Mouse (Mus musculus): Measurements from ENCODE around the gene Gsx1. TPM values are rescaled to one million over a fixed set of nuclear protein-coding genes. Genes with fewer than 3 reads are reported as not detected.

Gsx1 gene
- total RNA-seq (2017) = not detected in 3 replicates

DNA sequence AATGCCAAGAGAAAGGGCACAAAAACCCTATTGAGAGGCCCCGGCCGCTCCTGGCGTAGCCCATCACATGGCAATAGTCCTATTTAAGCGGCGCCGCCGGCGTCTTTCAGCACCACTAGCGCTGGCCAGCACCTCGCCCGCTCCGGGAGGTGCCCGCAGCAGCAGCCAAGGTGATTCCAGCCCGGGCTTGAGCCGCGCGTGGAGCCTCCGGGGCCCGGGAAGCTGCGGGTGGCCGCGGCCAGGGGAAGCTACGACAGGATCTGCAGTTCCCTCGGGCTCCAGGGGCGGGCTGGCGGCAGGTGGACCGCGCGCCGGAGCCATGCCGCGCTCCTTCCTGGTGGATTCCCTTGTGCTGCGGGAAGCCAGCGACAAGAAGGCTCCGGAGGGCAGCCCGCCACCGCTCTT lies at the start of gene Gsx1:
Gene Gsx1, plus strand, starts transcription at position 126 of the 405 bp plus-strand sequence.
- no peak for ATAC-seq (replicated peaks; ENCODE audit: insufficient number of reproducible peaks, low FRiP score, low TSS enrichment, poor library complexity, severe bottlenecking)

GRCm38 (mm10) chr5:147147340-147147739 lies 41.2 kb upstream of the Gsx1 start:
- no peak for ATAC-seq (replicated peaks; ENCODE audit: insufficient number of reproducible peaks, low FRiP score, low TSS enrichment, poor library complexity, severe bottlenecking)

GRCm38 (mm10) chr5:147154806-147155371 lies 33.6 kb upstream of the Gsx1 start:
- ATAC-seq (replicated peaks; ENCODE audit: insufficient number of reproducible peaks, low FRiP score, low TSS enrichment, poor library complexity, severe bottlenecking) = no peak

- no peak for ATAC-seq (replicated peaks; ENCODE audit: insufficient number of reproducible peaks, low FRiP score, low TSS enrichment, poor library complexity, severe bottlenecking)
These were observed 32.9 kb upstream of the Gsx1 start for GRCm38 (mm10) chr5:147155449-147156133.

DNA sequence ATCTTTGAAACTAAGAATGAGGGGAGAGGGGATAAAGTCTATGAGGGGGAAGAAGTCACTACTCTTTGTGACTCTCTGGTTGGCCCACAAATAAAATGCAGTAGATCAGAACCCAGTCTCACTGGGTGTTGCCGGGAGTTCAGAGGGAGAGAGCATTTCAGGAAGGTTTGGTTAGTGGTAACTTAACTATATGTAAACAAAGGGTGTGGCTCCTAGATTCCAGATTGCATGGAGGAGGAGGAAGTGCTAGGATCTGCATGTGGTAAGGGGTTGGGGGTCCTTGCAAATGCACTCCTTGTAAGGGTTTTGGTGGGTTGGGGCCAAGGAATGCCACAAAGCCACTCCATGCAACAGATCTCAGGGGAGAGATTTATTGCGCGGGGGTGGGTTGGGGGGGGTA lies 32.1 kb upstream of the Gsx1 start:
- ATAC-seq (replicated peaks; ENCODE audit: insufficient number of reproducible peaks, low FRiP score, low TSS enrichment, poor library complexity, severe bottlenecking) = no peak

- ATAC-seq (replicated peaks; ENCODE audit: insufficient number of reproducible peaks, low FRiP score, low TSS enrichment, poor library complexity, severe bottlenecking) = no peak
These were observed 31.1 kb upstream of the Gsx1 start for GRCm38 (mm10) chr5:147157441-147157840.

DNA sequence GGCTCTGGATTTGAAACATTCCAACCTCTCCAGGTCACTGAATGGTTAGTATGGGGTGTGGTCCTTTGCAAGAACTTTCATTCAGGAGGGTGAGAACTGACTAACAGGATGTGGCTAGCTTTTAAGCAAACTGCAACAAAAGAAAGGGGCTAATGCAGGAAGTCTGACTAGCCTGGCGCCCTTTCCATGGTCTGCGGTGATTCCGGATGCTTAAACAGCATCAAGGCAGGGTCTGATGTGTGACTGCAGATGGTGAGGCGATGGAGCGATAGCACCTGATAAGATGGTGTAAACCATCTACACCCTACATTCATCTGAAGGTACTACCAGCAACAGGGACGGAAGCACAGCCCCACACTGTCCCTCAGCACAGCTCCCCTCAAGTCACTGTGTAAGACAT lies 29.2 kb upstream of the Gsx1 start:
- peak; percentile 61; the same call in 1 of the 2 replicates for ATAC-seq (replicated peaks; ENCODE audit: insufficient number of reproducible peaks, low FRiP score, low TSS enrichment, poor library complexity, severe bottlenecking)

GRCm38 (mm10) chr5:147159792-147160191 lies 28.7 kb upstream of the Gsx1 start:
- 0 out of 2 replicates have a peak, but pooled peaks have one; percentile 35 for ATAC-seq (replicated peaks; ENCODE audit: insufficient number of reproducible peaks, low FRiP score, low TSS enrichment, poor library complexity, severe bottlenecking)

- ATAC-seq (replicated peaks; ENCODE audit: insufficient number of reproducible peaks, low FRiP score, low TSS enrichment, poor library complexity, severe bottlenecking) = no peak
These were observed 23.4 kb upstream of the Gsx1 start for GRCm38 (mm10) chr5:147165060-147165459.

- no peak for ATAC-seq (replicated peaks; ENCODE audit: insufficient number of reproducible peaks, low FRiP score, low TSS enrichment, poor library complexity, severe bottlenecking)
These were observed 18.4 kb upstream of the Gsx1 start for GRCm38 (mm10) chr5:147170088-147170487.

DNA sequence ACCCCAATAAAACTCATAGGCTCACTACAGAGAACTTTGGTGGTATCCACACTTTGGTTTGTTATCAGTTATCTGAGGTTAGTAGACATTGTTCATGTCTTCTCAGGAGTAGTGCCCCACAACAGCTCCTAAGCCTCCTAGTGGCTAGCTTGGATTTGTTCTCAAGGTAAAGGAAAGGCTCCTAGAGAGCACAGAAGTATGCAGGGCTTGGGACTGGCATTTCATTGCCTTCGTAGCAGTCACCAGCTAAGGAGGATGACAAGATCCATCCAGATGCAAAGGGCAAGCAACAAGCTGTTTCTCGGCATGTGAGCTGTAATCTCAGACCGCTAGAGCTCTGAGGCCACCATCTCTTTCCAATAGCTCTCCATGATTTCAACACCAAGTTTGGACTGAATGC lies 14.4 kb upstream of the Gsx1 start:
- no peak for ATAC-seq (replicated peaks; ENCODE audit: insufficient number of reproducible peaks, low FRiP score, low TSS enrichment, poor library complexity, severe bottlenecking)

DNA sequence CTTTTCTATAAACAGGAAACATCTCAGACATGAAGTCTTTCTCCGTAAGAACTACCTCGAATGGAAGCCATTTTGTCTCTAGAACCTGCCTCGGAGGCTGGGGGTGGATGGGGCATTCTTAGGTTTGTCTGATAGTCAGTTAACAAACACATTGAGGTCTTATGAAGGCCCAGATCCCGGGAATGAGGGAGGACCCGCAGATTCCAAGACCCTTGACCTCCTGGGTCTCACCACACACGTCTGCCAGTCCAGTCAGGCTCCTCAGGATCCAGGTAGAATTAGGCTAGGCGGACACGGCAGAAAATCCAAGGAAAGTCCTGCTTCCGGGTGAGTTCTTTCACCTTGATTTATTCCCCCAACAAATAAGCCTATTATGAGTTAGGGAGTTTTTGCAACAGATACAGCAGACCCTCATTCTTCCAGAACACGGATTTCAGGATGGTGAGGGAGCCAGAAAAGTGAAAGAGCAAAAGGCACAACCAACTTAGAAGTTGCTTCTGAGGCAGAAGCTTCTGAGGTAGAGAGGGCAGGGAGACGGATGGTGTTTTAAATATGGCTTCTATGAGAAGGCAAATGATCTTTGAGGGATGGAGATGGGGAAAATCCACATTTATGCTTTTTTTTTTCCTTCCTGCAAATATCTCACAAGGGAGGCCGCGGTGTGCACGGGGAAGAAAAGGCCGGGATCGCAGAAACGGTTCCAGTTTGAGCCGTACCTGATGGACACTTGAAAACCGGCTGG lies 3.2 kb upstream of the Gsx1 start:
- ATAC-seq (replicated peaks; ENCODE audit: insufficient number of reproducible peaks, low FRiP score, low TSS enrichment, poor library complexity, severe bottlenecking) = no peak

DNA sequence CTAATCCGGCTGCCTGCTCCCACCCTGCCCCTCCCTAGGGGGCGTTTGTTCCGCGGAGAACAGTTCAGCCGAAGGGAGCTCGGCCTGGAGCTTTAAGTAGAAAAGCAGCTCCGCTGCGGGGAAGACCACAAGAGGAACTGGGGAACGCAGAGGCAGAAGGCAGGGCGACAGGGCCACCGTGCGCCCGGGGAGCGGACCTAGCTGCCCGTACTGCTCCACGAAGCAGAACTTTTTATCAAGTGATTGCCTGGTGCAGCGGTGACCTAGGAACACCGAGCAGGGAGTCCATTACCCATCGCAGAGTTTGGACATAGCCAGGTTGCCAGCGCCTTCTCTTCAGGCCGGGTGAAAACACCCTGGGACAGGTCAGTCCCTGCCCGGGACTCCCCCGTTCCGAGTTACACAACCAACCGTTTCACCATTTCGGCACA lies 2.5 kb upstream of the Gsx1 start:
- no peak for ATAC-seq (replicated peaks; ENCODE audit: insufficient number of reproducible peaks, low FRiP score, low TSS enrichment, poor library complexity, severe bottlenecking)

DNA sequence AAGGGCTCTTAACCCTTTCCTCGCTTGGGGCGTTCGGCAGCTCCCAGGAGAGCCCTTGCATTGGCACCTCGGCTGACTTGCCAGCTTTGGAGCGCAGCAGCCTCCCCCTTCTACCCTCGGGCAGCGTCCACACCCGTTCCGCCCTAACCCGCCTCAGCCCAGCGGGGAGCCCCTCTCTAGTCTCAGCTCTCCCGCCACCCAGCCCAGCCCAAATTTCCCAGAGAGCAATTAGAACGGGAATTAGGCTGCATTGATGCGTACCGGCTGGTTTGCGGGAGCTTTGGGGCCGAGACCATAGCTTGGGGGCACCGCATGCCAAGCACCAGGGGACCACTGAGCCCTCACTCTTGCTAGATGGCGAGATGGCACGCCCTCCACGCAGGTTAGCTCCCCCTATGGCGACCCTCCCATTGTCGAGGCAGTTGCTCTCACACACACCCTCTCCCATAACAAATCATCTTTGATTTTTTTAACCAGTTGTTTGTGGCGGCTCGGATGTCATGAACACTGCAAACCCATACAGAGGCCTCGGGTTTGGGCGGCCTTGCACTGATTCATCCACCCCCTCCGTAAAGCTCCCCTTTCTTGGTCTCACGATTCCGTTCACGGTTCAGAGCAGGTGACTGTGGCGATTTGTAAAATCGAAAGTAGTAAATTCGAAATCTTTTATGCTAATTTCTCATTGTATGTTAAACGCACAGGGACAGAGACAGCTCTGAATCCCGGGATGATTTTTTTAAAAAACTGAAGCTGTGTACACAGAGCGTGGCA lies 1.5 kb upstream of the Gsx1 start:
- no peak for ATAC-seq (replicated peaks; ENCODE audit: insufficient number of reproducible peaks, low FRiP score, low TSS enrichment, poor library complexity, severe bottlenecking)

- no peak for ATAC-seq (replicated peaks; ENCODE audit: insufficient number of reproducible peaks, low FRiP score, low TSS enrichment, poor library complexity, severe bottlenecking)
These were observed 835 bp upstream of the Gsx1 start for GRCm38 (mm10) chr5:147187552-147188170.

DNA sequence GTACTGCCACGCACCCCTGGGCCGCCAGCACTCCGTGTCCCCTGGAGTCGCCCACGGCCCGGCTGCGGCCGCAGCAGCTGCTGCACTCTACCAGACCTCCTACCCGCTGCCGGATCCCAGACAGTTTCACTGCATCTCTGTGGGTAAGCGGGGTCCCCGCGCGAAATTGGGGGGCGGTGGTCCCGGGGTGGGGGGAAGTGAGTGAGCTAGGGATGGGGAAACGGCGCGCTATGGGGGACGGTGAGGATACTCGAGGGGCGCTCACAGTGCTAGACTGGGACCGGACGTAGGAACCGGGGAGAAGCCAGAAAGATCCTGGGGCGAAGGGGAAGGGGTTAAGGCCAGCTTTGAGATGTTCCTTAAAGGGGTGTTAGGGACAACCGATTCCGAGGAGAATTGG lies 660 bp downstream of the Gsx1 start:
- no peak for ATAC-seq (replicated peaks; ENCODE audit: insufficient number of reproducible peaks, low FRiP score, low TSS enrichment, poor library complexity, severe bottlenecking)

GRCm38 (mm10) chr5:147189836-147190602 lies 1.5 kb downstream of the Gsx1 start:
- no peak for ATAC-seq (replicated peaks; ENCODE audit: insufficient number of reproducible peaks, low FRiP score, low TSS enrichment, poor library complexity, severe bottlenecking)

- no peak for ATAC-seq (replicated peaks; ENCODE audit: insufficient number of reproducible peaks, low FRiP score, low TSS enrichment, poor library complexity, severe bottlenecking)
These were observed 2.4 kb downstream of the Gsx1 start for GRCm38 (mm10) chr5:147190885-147191284.
